Mouse (Mus musculus): Measurements from ENCODE around the gene Myo9b. TPM values are rescaled to one million over a fixed set of nuclear protein-coding genes. Genes with fewer than 3 reads are reported as not detected.

Gene Myo9b
- total RNA-seq (2023), result 100 to 1,000 TPM; 124 to 131 TPM

GRCm38 (mm10) chr8:71272286-71273150 lies at the start of gene Myo9b, which contains the start of gene Haus8:
Gene Myo9b, plus strand, starts transcription at chr8:71272714.
Gene Haus8, minus strand, starts transcription at chr8:71272934.

GRCm38 (mm10) chr8:71366771-71367528 lies 94.4 kb downstream of the Myo9b start, which contains the start of gene Use1:
Gene Use1, plus strand, starts transcription at chr8:71366848.

GRCm38 (mm10) chr8:71371236-71371848 lies 98.8 kb downstream of the Myo9b start, which contains the start of gene Ocel1:
Gene Ocel1, plus strand, starts transcription at chr8:71371298.

GRCm38 (mm10) chr8:71381421-71381970 lies 109.0 kb downstream of the Myo9b start, which contains the start of gene Nr2f6:
Gene Nr2f6, minus strand, starts transcription at chr8:71381960.

GRCm38 (mm10) chr8:71395629-71396028 lies 123.1 kb downstream of the Myo9b start, which contains the start of gene Ushbp1:
Gene Ushbp1, minus strand, starts transcription at chr8:71395802.

GRCm38 (mm10) chr8:71396639-71397305 lies 124.3 kb downstream of the Myo9b start, which contains the start of gene Babam1:
Gene Babam1, plus strand, starts transcription at chr8:71396861.

GRCm38 (mm10) chr8:71405401-71406098 lies 133.0 kb downstream of the Myo9b start, which contains the start of gene Ankle1:
Gene Ankle1, plus strand, starts transcription at chr8:71406010.

Other genes starting within 250 kb of the Myo9b start
- 10 to 100 TPM; 47.8 to 58.5 TPM for gene Haus8, start 220 bp downstream of the Myo9b start, total RNA-seq (2023)
- gene Use1, start 94.1 kb downstream of the Myo9b start, total RNA-seq (2023), result 100 to 1,000 TPM; 149 to 154 TPM
- gene Ocel1, start 98.6 kb downstream of the Myo9b start, total RNA-seq (2023), result 10 to 100 TPM; 19.8 to 20.1 TPM
- 1 to 10 TPM; 7.2 to 8.2 TPM for gene Nr2f6, start 109.2 kb downstream of the Myo9b start, total RNA-seq (2023)
- gene Ushbp1, start 123.1 kb downstream of the Myo9b start, total RNA-seq (2023), result under 1 TPM in 1 of 2 experiments, not detected in 1; 0.39 TPM
- 10 to 100 TPM; 60.0 to 62.4 TPM for gene Babam1, start 124.1 kb downstream of the Myo9b start, total RNA-seq (2023)
- gene Ankle1, start 133.3 kb downstream of the Myo9b start, total RNA-seq (2023), result 10 to 100 TPM; 18.6 to 22.4 TPM
- 1 to 10 TPM; 4.8 to 5.6 TPM for gene Abhd8, start 190.9 kb downstream of the Myo9b start, total RNA-seq (2023)
- gene Mrpl34, start 192.2 kb downstream of the Myo9b start, total RNA-seq (2023), result 10 to 100 TPM; 33.7 to 34.1 TPM
- gene Dda1, start 196.5 kb downstream of the Myo9b start, total RNA-seq (2023), result 10 to 100 TPM; 72.6 to 81.2 TPM
- 1 to 10 TPM; 3.4 to 4.5 TPM for gene Ano8, start 213.2 kb downstream of the Myo9b start, total RNA-seq (2023)
- gene Gtpbp3, start 215.4 kb downstream of the Myo9b start, total RNA-seq (2023), result 10 to 100 TPM; 11.0 to 13.3 TPM
- gene Plvap, start 239.0 kb downstream of the Myo9b start, total RNA-seq (2023), result under 1 TPM; 0.40 to 0.44 TPM